Mouse (Mus musculus) embryonic facial prominence, embryonic 12.5 days (tissue): ENCODE results near the gene Cacna1h. TPM values are rescaled to one million over a fixed set of nuclear protein-coding genes. Genes with fewer than 3 reads are reported as not detected.

Source experiments
- ATAC-seq: fragments of 200-750 bp; cut with Nextera tagmentation; 2 replicates; pipeline ENCODE4 v1.8.0; 2017; ENCODE audit not compliant: insufficient number of reproducible peaks, insufficient read depth, low FRiP score, low TSS enrichment
- H3K27ac ChIP-seq: fragments of 300-500 bp; sonication (generic); 2 replicates; pipeline ENCODE4 v1.5.1; 2016; ENCODE audit warnings: mild to moderate bottlenecking
- H3K27me3 ChIP-seq: fragments of 300-500 bp; sonication (generic); 2 replicates; pipeline ENCODE4 v1.6.1; 2016; ENCODE audit warnings: mild to moderate bottlenecking, moderate library complexity
- H3K36me3 ChIP-seq: fragments of 300-500 bp; sonication (generic); 2 replicates; pipeline ENCODE4 v1.6.1; 2016; ENCODE audit warnings: mild to moderate bottlenecking
- H3K4me1 ChIP-seq: fragments of 300-500 bp; sonication (generic); 2 replicates; pipeline ENCODE4 v1.6.1; 2016
- H3K4me2 ChIP-seq: fragments of 300-500 bp; sonication (generic); replicated peaks from 2 replicates; pipeline ENCODE4 v1.6.1; 2016; ENCODE audit warnings: mild to moderate bottlenecking, moderate library complexity
- H3K4me3 ChIP-seq: fragments of 300-500 bp; sonication (generic); 2 replicates; pipeline ENCODE4 v1.5.1; 2016; ENCODE audit warnings: mild to moderate bottlenecking
- H3K9ac ChIP-seq: fragments of 300-500 bp; sonication (generic); 2 replicates; pipeline ENCODE4 v1.6.1; 2016; ENCODE audit warnings: mild to moderate bottlenecking, moderate library complexity
- H3K9me3 ChIP-seq: fragments of 300-500 bp; sonication (generic); 2 replicates; pipeline ENCODE4 v1.6.1; 2016; ENCODE audit warnings: mild to moderate bottlenecking, moderate library complexity
- WGBS: fragments of 180-500 bp; shearing (Covaris S2); methylation state at CpG from one replicate; pipeline ENCODE4 v1.1.7; 2016; 5-methylcytosine and 5-hydroxymethylcytosine counted together
- polyA plus RNA-seq: library from polyadenylated mRNA; unstranded; fragments of >200 nt; fragmentation: Nextera tagmentation; extraction: Ambion mirVana; gene quantifications from 2 replicates; pipeline ENCODE4 v1.2.1, GENCODE M21; 2016

The Cacna1h gene
- 8.7 and 11.9 TPM in 2 replicates for polyA plus RNA-seq

- Histone ChIP-seq H3K27ac (peak within 1 kb of the TSS; percentile 90), H3K4me1 (peaks cover 46% of the 10 kb centered on the region), H3K27me3 (peaks cover 19% of the 10 kb centered on the region), H3K36me3 (no peaks in the 10 kb centered on the region), H3K9ac (peak within 1 kb of the TSS; percentile 78), H3K4me2 (peak within 1 kb of the TSS; percentile 92), H3K4me3 (peak within 1 kb of the TSS; percentile 76), H3K9me3 (no peaks in the 10 kb centered on the region)
- 1% methylated on average over 86 of the region's 103 CpGs for WGBS
- ATAC-seq = peak; percentile 89
These were observed at the start of gene Cacna1h for GRCm38 (mm10) chr17:25433617-25434606. Gene Cacna1h (minus strand): TSS chr17:25433783.

GRCm38 (mm10) chr17:25482092-25482491 lies 48.5 kb upstream of the Cacna1h start:
- Histone ChIP-seq H3K4me2 (no peak overlapping the region), H3K9ac (no peak overlapping the region), H3K4me3 (no peak overlapping the region), H3K27me3 (0 out of 2 replicates have a peak, but pooled peaks cover 2% of the 10 kb centered on the region), H3K4me1 (no peaks in the 10 kb centered on the region), H3K36me3 (no peaks in the 10 kb centered on the region), H3K9me3 (no peaks in the 10 kb centered on the region), H3K27ac (no peak overlapping the region)
- no peak for ATAC-seq
- 91% methylated on average over 6 of the region's 6 CpGs for WGBS

GRCm38 (mm10) chr17:25480820-25481219 lies 47.2 kb upstream of the Cacna1h start:
- no peak overlapping the region for H3K4me3 ChIP-seq
- 62% methylated on average over 4 of the region's 4 CpGs for WGBS
- no peaks in the 10 kb centered on the region for H3K9me3 ChIP-seq
- no peak overlapping the region for H3K4me2 ChIP-seq
- ATAC-seq = no peak
- H3K9ac ChIP-seq = no peak overlapping the region
- no peak overlapping the region for H3K27ac ChIP-seq
- 0 out of 2 replicates have a peak, but pooled peaks cover 2% of the 10 kb centered on the region for H3K4me1 ChIP-seq
- H3K36me3 ChIP-seq = no peaks in the 10 kb centered on the region
- 0 out of 2 replicates have a peak, but pooled peaks cover 2% of the 10 kb centered on the region for H3K27me3 ChIP-seq

GRCm38 (mm10) chr17:25480152-25480551 lies 46.6 kb upstream of the Cacna1h start:
- Histone ChIP-seq H3K9ac (no peak overlapping the region), H3K36me3 (no peaks in the 10 kb centered on the region), H3K4me3 (no peak overlapping the region), H3K9me3 (no peaks in the 10 kb centered on the region), H3K4me1 (0 out of 2 replicates have a peak, but pooled peaks cover 2% of the 10 kb centered on the region), H3K27me3 (peaks cover 6% of the 10 kb centered on the region), H3K27ac (no peak overlapping the region), H3K4me2 (no peak overlapping the region)
- 49% methylated on average over 8 of the region's 8 CpGs for WGBS
- ATAC-seq = no peak

- H3K9me3 ChIP-seq = no peaks in the 10 kb centered on the region
- H3K27ac ChIP-seq = no peak overlapping the region
- H3K9ac ChIP-seq = no peak overlapping the region
- no peak for ATAC-seq
- peaks cover 34% of the 10 kb centered on the region for H3K27me3 ChIP-seq
- no peak overlapping the region for H3K4me3 ChIP-seq
- no peak overlapping the region for H3K4me2 ChIP-seq
- 40% methylated on average over 19 of the region's 19 CpGs for WGBS
- H3K4me1 ChIP-seq = peaks cover 8% of the 10 kb centered on the region
- H3K36me3 ChIP-seq = no peaks in the 10 kb centered on the region
These were observed 42.6 kb upstream of the Cacna1h start for GRCm38 (mm10) chr17:25475946-25476744.

GRCm38 (mm10) chr17:25474330-25475077 lies 40.9 kb upstream of the Cacna1h start:
- H3K9ac ChIP-seq = peak overlapping the region; percentile 49
- peaks cover 39% of the 10 kb centered on the region for H3K27me3 ChIP-seq
- peak overlapping the region; percentile 38 for H3K4me3 ChIP-seq

GRCm38 (mm10) chr17:25472044-25472443 lies 38.5 kb upstream of the Cacna1h start:
- H3K27ac ChIP-seq = no peak overlapping the region
- H3K36me3 ChIP-seq = no peaks in the 10 kb centered on the region
- H3K4me2 ChIP-seq = no peak overlapping the region
- H3K9ac ChIP-seq = no peak overlapping the region
- no peak overlapping the region for H3K4me3 ChIP-seq
- no peak for ATAC-seq
- no peaks in the 10 kb centered on the region for H3K9me3 ChIP-seq
- peaks cover 39% of the 10 kb centered on the region for H3K27me3 ChIP-seq
- peaks cover 8% of the 10 kb centered on the region for H3K4me1 ChIP-seq
- 58% methylated on average over 14 of the region's 14 CpGs for WGBS

More at GRCm38 (mm10) chr17:25474330-25475077, 40.9 kb upstream of the Cacna1h start:
- Histone ChIP-seq H3K36me3 (no peaks in the 10 kb centered on the region), H3K27ac (no peak overlapping the region), H3K4me2 (peak overlapping the region; percentile 81), H3K4me1 (peaks cover 8% of the 10 kb centered on the region), H3K9me3 (no peaks in the 10 kb centered on the region)
- peak; percentile 53; the same call in 1 of the 2 replicates for ATAC-seq
- WGBS = under 1% methylated on average over 38 of the region's 38 CpGs

GRCm38 (mm10) chr17:25471418-25471817 lies 37.8 kb upstream of the Cacna1h start:
- H3K9me3 ChIP-seq = no peaks in the 10 kb centered on the region
- WGBS = 60% methylated on average over 8 of the region's 8 CpGs

GRCm38 (mm10) chr17:25469798-25470197 lies 36.2 kb upstream of the Cacna1h start:
- Histone ChIP-seq H3K27ac (no peak overlapping the region), H3K4me3 (no peak overlapping the region), H3K4me2 (no peak overlapping the region), H3K4me1 (peaks cover 6% of the 10 kb centered on the region), H3K27me3 (peaks cover 34% of the 10 kb centered on the region), H3K9ac (no peak overlapping the region), H3K9me3 (no peaks in the 10 kb centered on the region), H3K36me3 (no peaks in the 10 kb centered on the region)
- WGBS = 35% methylated on average over 8 of the region's 8 CpGs
- ATAC-seq = peak; percentile 42; the same call in 1 of the 2 replicates

More at GRCm38 (mm10) chr17:25471418-25471817, 37.8 kb upstream of the Cacna1h start:
- Histone ChIP-seq H3K36me3 (no peaks in the 10 kb centered on the region), H3K27me3 (peaks cover 39% of the 10 kb centered on the region), H3K4me2 (no peak overlapping the region), H3K9ac (no peak overlapping the region), H3K27ac (no peak overlapping the region), H3K4me3 (no peak overlapping the region), H3K4me1 (peaks cover 8% of the 10 kb centered on the region)
- ATAC-seq = no peak

GRCm38 (mm10) chr17:25468301-25468700 lies 34.7 kb upstream of the Cacna1h start:
- Histone ChIP-seq H3K27ac (no peak overlapping the region), H3K4me1 (no peaks in the 10 kb centered on the region), H3K36me3 (no peaks in the 10 kb centered on the region), H3K9me3 (no peaks in the 10 kb centered on the region), H3K27me3 (peaks cover 24% of the 10 kb centered on the region), H3K4me2 (no peak overlapping the region), H3K9ac (no peak overlapping the region), H3K4me3 (no peak overlapping the region)
- no peak for ATAC-seq
- 61% methylated on average over 6 of the region's 6 CpGs for WGBS

- WGBS = 64% methylated on average over 6 of the region's 6 CpGs
- Histone ChIP-seq H3K36me3 (no peaks in the 10 kb centered on the region), H3K9ac (no peak overlapping the region), H3K9me3 (no peaks in the 10 kb centered on the region), H3K4me3 (no peak overlapping the region), H3K27me3 (peaks cover 19% of the 10 kb centered on the region), H3K4me2 (no peak overlapping the region), H3K27ac (no peak overlapping the region), H3K4me1 (no peaks in the 10 kb centered on the region)
- ATAC-seq = no peak
These were observed 34.2 kb upstream of the Cacna1h start for GRCm38 (mm10) chr17:25467781-25468180.
